Mouse (Mus musculus) limb, embryonic 11.5 days (tissue): ENCODE data around the gene 1700025C18Rik. TPM values are rescaled to one million over a fixed set of nuclear protein-coding genes. Genes with fewer than 3 reads are reported as not detected.

Experiments
- ATAC-seq: fragments of 200-750 bp; cut with Nextera tagmentation; 2 replicates; pipeline ENCODE4 v1.8.0; 2017; ENCODE audit warnings: low read depth; ENCODE audit not compliant: insufficient number of reproducible peaks, low FRiP score, low TSS enrichment
- DNase-seq: peaks from one replicate; pipeline ENCODE4 v3.0.0-alpha.2; 2015; ENCODE audit warnings: low spot score
- H3K27ac ChIP-seq: fragments of 300-500 bp; sonication (generic); replicated peaks from 2 replicates; pipeline ENCODE4 v1.5.1; 2014; ENCODE audit warnings: low read depth, mild to moderate bottlenecking, low read length
- H3K27me3 ChIP-seq: fragments of 300-500 bp; sonication (generic); 2 replicates; pipeline ENCODE4 v1.6.1; 2014; ENCODE audit warnings: mild to moderate bottlenecking, low read length, mixed read lengths; ENCODE audit not compliant: control insufficient read depth, insufficient read depth
- H3K36me3 ChIP-seq: fragments of 300-500 bp; sonication (generic); 2 replicates; pipeline ENCODE4 v1.6.1; 2014; ENCODE audit warnings: mild to moderate bottlenecking, low read length, moderate library complexity, mixed read lengths; ENCODE audit not compliant: control insufficient read depth, insufficient read depth
- H3K4me1 ChIP-seq: fragments of 300-500 bp; sonication (generic); 2 replicates; pipeline ENCODE4 v1.6.1; 2014; ENCODE audit warnings: low read length, mixed read lengths; ENCODE audit not compliant: control insufficient read depth, insufficient read depth
- H3K4me2 ChIP-seq: fragments of 300-500 bp; sonication (generic); 2 replicates; pipeline ENCODE4 v1.6.1; 2014; ENCODE audit warnings: low read depth, mild to moderate bottlenecking, moderate library complexity; ENCODE audit not compliant: severe bottlenecking
- H3K4me3 ChIP-seq: fragments of 300-500 bp; sonication (generic); 2 replicates; pipeline ENCODE4 v1.5.1; 2014; ENCODE audit warnings: low read depth, low read length
- H3K9ac ChIP-seq: fragments of 300-500 bp; sonication (generic); 2 replicates; pipeline ENCODE4 v1.6.1; 2014; ENCODE audit warnings: mild to moderate bottlenecking, low read length
- H3K9me3 ChIP-seq: fragments of 300-500 bp; sonication (generic); 2 replicates; pipeline ENCODE4 v1.6.1; 2016; ENCODE audit warnings: low read length; ENCODE audit not compliant: control insufficient read depth
- WGBS: fragments of 180-500 bp; shearing (Covaris S2); extraction: QIAGEN DNeasy Blood & Tissue Kit; methylation state at CpG from one replicate; pipeline ENCODE4 v1.1.7; 2014; 5-methylcytosine and 5-hydroxymethylcytosine counted together
- polyA plus RNA-seq: library from polyadenylated mRNA; unstranded; fragments of >200 nt; fragmentation: Nextera tagmentation; extraction: Ambion mirVana; gene quantifications from 2 replicates; pipeline ENCODE4 v1.2.1, GENCODE M21; 2014

Gene 1700025C18Rik
- polyA plus RNA-seq, 1 experiment from 2014 or later: not detected

DNA sequence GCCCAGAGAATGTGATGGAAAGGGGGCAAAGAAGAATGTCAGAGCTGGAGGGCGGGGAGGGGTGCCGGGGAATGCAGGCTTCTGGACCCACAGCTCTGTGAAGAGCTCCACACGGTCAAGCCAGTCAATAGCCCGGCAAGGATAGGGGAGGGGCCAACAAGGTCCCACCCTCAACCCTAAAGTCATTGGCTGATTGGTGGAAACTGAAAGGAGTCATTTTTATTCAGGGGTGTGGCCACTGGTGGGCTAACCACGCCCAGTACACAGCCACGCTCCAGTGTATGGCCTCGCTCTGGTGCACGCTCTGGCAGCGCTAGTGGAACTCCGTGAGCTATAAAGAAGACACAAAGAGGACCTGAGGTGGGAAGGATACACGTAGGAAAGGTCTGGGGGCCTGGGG, 23.2 kb upstream of the 1700025C18Rik start:
- no peak overlapping the region for H3K4me2 ChIP-seq
- H3K9ac ChIP-seq: no peak overlapping the region
- no peaks in the 10 kb centered on the region for H3K4me1 ChIP-seq
- H3K27me3 ChIP-seq: peaks cover 85% of the 10 kb centered on the region
- ATAC-seq (no peak), DNase-seq (peak; percentile 60)
- H3K4me3 ChIP-seq: no peak overlapping the region
- no peak overlapping the region for H3K27ac ChIP-seq
- H3K9me3 ChIP-seq: no peaks in the 10 kb centered on the region
- WGBS: 25% methylated on average over 11 of the region's 11 CpGs
- no peaks in the 10 kb centered on the region for H3K36me3 ChIP-seq

DNA sequence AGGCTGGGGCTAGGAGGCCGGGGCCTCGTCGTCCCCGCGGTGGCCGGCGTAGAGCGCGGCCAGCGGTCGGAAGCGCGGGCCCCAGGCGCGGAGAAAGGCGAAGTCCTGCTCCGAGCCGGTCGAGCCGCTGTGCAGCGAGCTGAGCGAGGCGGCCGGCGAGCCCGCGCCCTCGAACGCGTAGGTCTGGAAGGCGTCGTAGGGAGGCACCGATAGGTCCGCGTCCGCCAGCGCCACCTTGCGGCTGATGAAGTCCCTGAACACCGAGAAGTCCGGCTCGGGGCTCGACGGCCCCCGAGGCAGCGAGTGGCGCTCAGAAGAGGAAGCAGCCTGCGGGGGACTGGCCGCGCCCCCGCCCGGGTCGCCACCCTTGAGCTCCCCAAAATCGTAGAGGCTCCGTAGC, 21.6 kb upstream of the 1700025C18Rik start:
- ATAC-seq (peak; percentile 63; the same call in 1 of the 2 replicates), DNase-seq (peak; percentile 93)
- 1% methylated on average over 43 of the region's 54 CpGs for WGBS
- Histone ChIP-seq H3K4me1 (no peaks in the 10 kb centered on the region), H3K36me3 (no peaks in the 10 kb centered on the region), H3K4me2 (no peak overlapping the region), H3K9me3 (no peaks in the 10 kb centered on the region), H3K4me3 (no peak overlapping the region), H3K9ac (no peak overlapping the region), H3K27ac (no peak overlapping the region), H3K27me3 (peaks cover 83% of the 10 kb centered on the region)

DNA sequence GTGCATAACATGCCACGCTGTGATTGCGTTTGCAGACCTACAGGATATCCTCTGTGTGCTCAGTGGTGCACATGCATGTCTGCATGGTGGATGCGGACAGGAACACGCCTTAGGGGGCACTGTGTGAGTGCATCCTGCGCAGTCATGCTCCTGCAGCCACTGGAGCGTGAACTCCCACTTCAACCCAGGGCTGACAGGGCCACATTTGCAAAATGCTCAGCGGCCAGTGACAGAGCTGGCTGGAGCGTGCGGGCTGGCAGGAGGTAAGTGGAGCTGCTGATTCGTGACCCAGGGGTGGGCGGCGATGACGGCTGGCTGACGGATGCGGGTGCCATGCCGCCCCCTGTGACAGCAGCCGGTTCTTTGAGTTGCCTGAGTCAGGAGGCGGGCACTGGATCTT, 16.0 kb upstream of the 1700025C18Rik start:
- Histone ChIP-seq H3K4me1 (no peaks in the 10 kb centered on the region), H3K27me3 (peaks cover 61% of the 10 kb centered on the region), H3K36me3 (no peaks in the 10 kb centered on the region), H3K4me3 (no peak overlapping the region), H3K4me2 (no peak overlapping the region), H3K9ac (no peak overlapping the region), H3K9me3 (no peaks in the 10 kb centered on the region), H3K27ac (no peak overlapping the region)
- DNase-seq: no peak
- 22% methylated on average over 18 of the region's 18 CpGs for WGBS
- ATAC-seq: no peak; the same call in 1 of the 2 replicates

DNA sequence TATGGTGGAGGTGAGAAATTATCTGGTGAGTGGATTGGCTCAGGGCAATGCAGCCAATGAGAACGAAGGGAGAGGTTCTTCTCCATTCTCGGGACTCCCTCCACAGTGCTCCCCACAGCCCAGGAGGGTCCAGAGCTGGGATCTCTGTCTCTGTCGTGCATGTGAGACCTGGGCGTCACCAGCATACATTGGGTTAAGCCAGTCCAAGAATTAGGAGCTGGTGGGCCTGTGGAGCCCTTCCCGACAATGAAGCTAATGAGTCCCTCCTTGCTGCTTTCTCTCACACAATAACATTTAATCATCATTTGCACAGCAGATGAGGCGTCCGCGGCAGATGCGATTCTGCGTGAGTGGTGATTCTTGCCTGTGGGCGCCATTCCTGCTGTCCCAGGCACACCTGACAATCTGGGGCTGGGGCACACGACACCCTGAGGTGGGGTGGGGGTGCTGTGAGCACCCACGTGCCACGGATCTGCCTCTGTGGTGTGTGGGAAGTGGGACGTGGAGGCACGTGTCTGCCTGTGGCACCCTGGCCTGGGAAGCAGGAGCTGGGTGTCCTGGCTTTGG, 15.0 kb upstream of the 1700025C18Rik start:
- Histone ChIP-seq H3K36me3 (no peaks in the 10 kb centered on the region), H3K27me3 (peaks cover 51% of the 10 kb centered on the region), H3K4me3 (no peak overlapping the region), H3K4me2 (no peak overlapping the region), H3K9ac (no peak overlapping the region), H3K9me3 (no peaks in the 10 kb centered on the region), H3K4me1 (peaks cover 4% of the 10 kb centered on the region; the same call in 1 of the 2 replicates), H3K27ac (no peak overlapping the region)
- no peak for DNase-seq
- no peak for ATAC-seq
- WGBS: 64% methylated on average over 16 of the region's 16 CpGs

DNA sequence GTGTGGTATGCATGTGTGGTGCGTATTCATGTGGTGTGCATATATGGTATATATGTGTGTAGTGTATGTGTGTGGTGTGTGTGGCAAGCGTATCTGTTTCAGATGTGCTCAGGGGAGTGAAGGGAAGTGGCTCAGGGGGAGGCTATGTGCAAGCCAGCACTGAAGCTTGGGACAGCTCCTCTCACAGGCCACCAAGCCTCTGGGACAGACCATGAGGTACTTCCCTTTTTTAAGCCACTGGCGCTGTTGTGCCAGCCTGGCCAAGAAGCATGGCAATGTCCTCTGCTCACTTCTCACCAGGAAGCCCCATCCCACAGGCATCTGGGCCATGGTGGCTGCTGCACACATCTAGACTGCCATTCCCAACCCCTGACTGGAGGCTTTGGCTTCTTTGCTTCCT, 12.4 kb upstream of the 1700025C18Rik start:
- Histone ChIP-seq H3K27me3 (peaks cover 29% of the 10 kb centered on the region), H3K36me3 (no peaks in the 10 kb centered on the region), H3K27ac (no peak overlapping the region), H3K4me2 (no peak overlapping the region), H3K9me3 (no peaks in the 10 kb centered on the region), H3K4me1 (peaks cover 4% of the 10 kb centered on the region; the same call in 1 of the 2 replicates), H3K4me3 (no peak overlapping the region), H3K9ac (no peak overlapping the region)
- ATAC-seq: no peak
- DNase-seq: no peak
- WGBS: 78% methylated on average over 3 of the region's 3 CpGs

DNA sequence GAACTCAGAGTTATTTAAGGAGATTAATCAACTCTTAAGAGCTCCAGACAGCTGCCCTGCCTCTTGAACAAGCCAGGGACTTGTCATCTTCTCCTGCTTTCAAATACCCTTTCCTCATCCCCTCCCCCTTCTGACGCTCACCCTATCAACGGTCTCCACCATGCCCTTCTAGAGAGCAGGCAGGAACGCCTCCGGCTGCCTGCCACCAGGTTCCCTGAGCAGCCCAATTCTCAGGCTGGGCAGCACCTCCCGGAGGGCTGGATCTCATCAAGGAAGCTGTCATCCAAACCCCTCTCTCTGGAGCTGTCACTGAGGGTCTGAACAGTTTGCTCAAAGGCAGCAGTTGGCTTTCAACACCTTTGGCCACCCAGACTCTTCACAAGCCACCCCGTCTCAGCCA, 10.2 kb upstream of the 1700025C18Rik start:
- Histone ChIP-seq H3K4me1 (peaks cover 16% of the 10 kb centered on the region), H3K27ac (no peak overlapping the region)

DNA sequence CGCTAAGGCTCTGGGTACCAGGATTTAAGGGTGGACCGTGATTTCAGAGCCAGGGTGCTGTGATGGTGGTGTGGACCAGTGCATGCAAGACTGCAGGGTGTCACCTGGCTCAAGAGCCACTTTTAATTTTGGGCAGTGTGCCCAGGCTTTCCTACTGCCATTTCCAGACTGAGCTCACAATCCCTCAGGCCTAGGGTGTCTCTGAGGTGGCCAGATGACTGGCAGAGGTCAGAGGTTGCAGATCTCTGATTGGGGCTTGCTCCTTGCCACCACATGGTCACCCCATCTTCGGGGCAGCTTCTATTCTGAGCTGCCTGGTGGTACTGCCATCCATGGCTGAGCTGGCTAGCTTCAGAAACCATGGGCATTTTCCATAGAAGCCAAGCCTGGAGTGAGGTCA, 8.3 kb upstream of the 1700025C18Rik start:
- no peak overlapping the region for H3K4me3 ChIP-seq
- no peaks in the 10 kb centered on the region for H3K36me3 ChIP-seq
- no peak overlapping the region for H3K4me2 ChIP-seq
- H3K27me3 ChIP-seq: peaks cover 17% of the 10 kb centered on the region; the same call in 1 of the 2 replicates
- H3K27ac ChIP-seq: no peak overlapping the region
- 86% methylated on average over 3 of the region's 3 CpGs for WGBS
- no peaks in the 10 kb centered on the region for H3K9me3 ChIP-seq
- H3K4me1 ChIP-seq: peaks cover 23% of the 10 kb centered on the region
- no peak overlapping the region for H3K9ac ChIP-seq
- DNase-seq (no peak), ATAC-seq (no peak)

More for the DNA sequence above, 10.2 kb upstream of the 1700025C18Rik start:
- WGBS: 4% methylated on average over 6 of the region's 6 CpGs
- H3K4me3 ChIP-seq: no peak overlapping the region
- H3K9ac ChIP-seq: no peak overlapping the region
- no peaks in the 10 kb centered on the region for H3K36me3 ChIP-seq
- DNase-seq (no peak), ATAC-seq (no peak)
- H3K4me2 ChIP-seq: no peak overlapping the region
- H3K9me3 ChIP-seq: no peaks in the 10 kb centered on the region
- H3K27me3 ChIP-seq: peaks cover 24% of the 10 kb centered on the region

DNA sequence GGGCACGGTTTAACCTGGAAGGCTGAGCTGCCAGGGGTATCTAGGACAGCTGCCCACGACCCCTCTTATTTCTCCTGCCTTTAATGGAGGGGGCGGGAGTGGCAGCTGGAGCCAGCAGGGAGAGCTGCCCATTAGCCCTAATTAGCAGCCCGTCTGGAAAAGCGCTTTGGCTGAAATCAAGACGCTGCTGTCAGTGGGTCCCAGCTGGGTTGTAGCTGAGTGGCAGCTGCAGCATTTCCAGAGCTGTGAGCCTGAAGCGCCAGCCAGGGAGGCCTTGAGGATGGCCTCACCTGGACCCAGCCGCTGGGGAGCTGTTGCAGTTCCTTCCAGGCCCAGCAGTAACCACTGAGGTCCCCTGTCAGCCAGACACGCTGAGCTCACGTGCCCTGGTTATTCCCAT, 5.8 kb upstream of the 1700025C18Rik start:
- no peak for ATAC-seq
- Histone ChIP-seq H3K27ac (no peak overlapping the region), H3K4me3 (no peak overlapping the region), H3K27me3 (peaks cover 12% of the 10 kb centered on the region; the same call in 1 of the 2 replicates), H3K36me3 (no peaks in the 10 kb centered on the region), H3K4me1 (peaks cover 23% of the 10 kb centered on the region), H3K9ac (no peak overlapping the region), H3K9me3 (no peaks in the 10 kb centered on the region), H3K4me2 (no peak overlapping the region; the same call in 1 of the 2 replicates)
- peak; percentile 66 for DNase-seq
- 15% methylated on average over 10 of the region's 10 CpGs for WGBS

DNA sequence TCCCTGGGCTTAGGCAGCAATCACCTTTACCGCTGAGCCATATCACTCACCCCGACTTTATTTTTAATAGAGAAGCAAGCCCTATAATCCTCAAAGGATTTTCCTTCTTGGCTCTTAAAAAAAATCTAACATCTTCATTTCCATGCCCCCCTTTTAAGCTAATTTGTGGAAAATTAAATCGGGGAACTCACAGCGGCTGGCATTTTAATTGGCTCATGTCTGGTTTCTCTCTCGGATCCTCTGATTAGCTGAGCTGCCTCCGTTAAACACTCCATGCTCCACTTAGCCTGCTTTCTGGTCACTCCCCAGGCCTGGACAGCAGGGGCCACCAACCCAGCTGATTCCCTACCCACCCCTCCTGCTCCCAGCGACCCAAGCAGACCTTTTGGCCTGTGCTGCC, 1.8 kb upstream of the 1700025C18Rik start:
- no peaks in the 10 kb centered on the region for H3K9me3 ChIP-seq
- no peak for ATAC-seq
- H3K4me2 ChIP-seq: no peak overlapping the region
- H3K9ac ChIP-seq: no peak overlapping the region
- H3K36me3 ChIP-seq: no peaks in the 10 kb centered on the region
- WGBS: 39% methylated on average over 7 of the region's 7 CpGs
- peaks cover 10% of the 10 kb centered on the region; the same call in 1 of the 2 replicates for H3K27me3 ChIP-seq
- no peak overlapping the region for H3K4me3 ChIP-seq
- H3K27ac ChIP-seq: no peak overlapping the region
- DNase-seq: no peak
- H3K4me1 ChIP-seq: peaks cover 19% of the 10 kb centered on the region
